Mouse (Mus musculus) ES-E14 (cell line): ENCODE data around the gene Atxn1.

Experiments
- HCFC1 ChIP-seq: IDR thresholded peaks from 2 replicates; pipeline ENCODE4 v1.6.1; 2012; ENCODE audit warnings: low read length, inconsistent platforms, borderline replicate concordance; ENCODE audit not compliant: insufficient read depth
- MAFK ChIP-seq: IDR thresholded peaks from 2 replicates; pipeline ENCODE4 v1.6.1; 2014; ENCODE audit warnings: mild to moderate bottlenecking, low read depth, low read length, inconsistent platforms; ENCODE audit not compliant: insufficient read depth

DNA sequence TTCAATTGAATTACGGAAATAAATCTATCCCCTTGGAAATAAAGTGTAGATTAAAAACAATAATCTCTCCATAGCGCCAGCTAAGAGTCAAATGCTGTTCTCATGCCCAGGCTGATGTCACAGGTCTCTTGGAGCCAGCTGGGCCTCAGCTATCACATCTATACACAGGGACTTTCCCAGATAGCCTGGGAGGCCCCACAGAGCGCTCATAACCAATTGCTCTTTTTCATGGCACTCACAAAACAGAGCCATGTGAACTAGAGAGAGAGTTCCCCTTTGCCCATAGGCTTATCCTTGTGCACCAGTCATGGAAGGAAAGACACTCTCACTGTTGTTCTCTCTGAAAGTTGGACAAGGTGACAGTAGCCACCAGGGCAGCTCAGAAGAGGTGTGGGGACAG is 230.3 kb downstream of the Atxn1 start:
- TF ChIP-seq MAFK, result no peak
- no peak for TF ChIP-seq HCFC1
